Mouse (Mus musculus) mature B cell (primary cell): ENCODE data around the gene Pmis2.

Experiments used
- in situ Hi-C: fragments of 300-500 bp; cut with MboI; formaldehyde crosslinking; loops from 2 replicates; pipeline ENCODE4 v1.14.3; 2019

The Pmis2 gene

GRCm38 (mm10) chr7:30671480-30671879 lies at the start of gene Pmis2:
TSS of gene Pmis2 (minus strand) at chr7:30671605.
- in situ Hi-C loops: no loop called here

GRCm38 (mm10) chr7:30719669-30720068 lies 48.3 kb upstream of the Pmis2 start:
- in situ Hi-C loops: no loop called here

- in situ Hi-C loops: no loop called here
Measured at GRCm38 (mm10) chr7:30717716-30718046, 46.3 kb upstream of the Pmis2 start.

GRCm38 (mm10) chr7:30717006-30717715 lies 45.8 kb upstream of the Pmis2 start:
- in situ Hi-C loops: no loop called here

- in situ Hi-C loops: no loop called here
Measured at GRCm38 (mm10) chr7:30711942-30712341, 40.5 kb upstream of the Pmis2 start, which contains the start of gene Atp4a. TSS of gene Atp4a (plus strand) at chr7:30712209.

- in situ Hi-C loops: no loop called here
Measured at GRCm38 (mm10) chr7:30707441-30707840, 36.0 kb upstream of the Pmis2 start.

GRCm38 (mm10) chr7:30706214-30706882 lies 34.9 kb upstream of the Pmis2 start:
- in situ Hi-C loops: no loop called here

GRCm38 (mm10) chr7:30698589-30698988 lies 27.2 kb upstream of the Pmis2 start, which contains the start of gene 2200002J24Rik:
TSS of gene 2200002J24Rik (plus strand) at chr7:30698926.
- in situ Hi-C loops: no loop called here

GRCm38 (mm10) chr7:30698101-30698500 lies 26.7 kb upstream of the Pmis2 start:
- in situ Hi-C loops: no loop called here

GRCm38 (mm10) chr7:30688325-30688724 lies 16.9 kb upstream of the Pmis2 start:
- in situ Hi-C loops: no loop called here

- in situ Hi-C loops: no loop called here
Measured at GRCm38 (mm10) chr7:30683425-30683824, 12.0 kb upstream of the Pmis2 start.

- in situ Hi-C loops: no loop called here
Measured at GRCm38 (mm10) chr7:30681897-30682296, 10.5 kb upstream of the Pmis2 start.

- in situ Hi-C loops: no loop called here
Measured at GRCm38 (mm10) chr7:30678263-30678975, 7.0 kb upstream of the Pmis2 start.

- in situ Hi-C loops: no loop called here
Measured at GRCm38 (mm10) chr7:30669229-30669628, 2.2 kb downstream of the Pmis2 start.

GRCm38 (mm10) chr7:30665321-30665720 lies 6.1 kb downstream of the Pmis2 start:
- in situ Hi-C loops: no loop called here

- in situ Hi-C loops: no loop called here
Measured at GRCm38 (mm10) chr7:30664529-30665200, 6.7 kb downstream of the Pmis2 start, which contains the start of gene Haus5. TSS of gene Haus5 (minus strand) at chr7:30664994.

GRCm38 (mm10) chr7:30649591-30650540 lies 21.5 kb downstream of the Pmis2 start, which contains the start of gene Rbm42:
TSS of gene Rbm42 (minus strand) at chr7:30650317.
- in situ Hi-C loops: no loop called here

- in situ Hi-C loops: no loop called here
Measured at GRCm38 (mm10) chr7:30639083-30639482, 32.3 kb downstream of the Pmis2 start.

GRCm38 (mm10) chr7:30636395-30636794 lies 35.0 kb downstream of the Pmis2 start:
- in situ Hi-C loops: no loop called here

- in situ Hi-C loops: no loop called here
Measured at GRCm38 (mm10) chr7:30635752-30636151, 35.7 kb downstream of the Pmis2 start, which contains the start of gene Etv2. TSS of gene Etv2 (minus strand) at chr7:30635852.

- in situ Hi-C loops: no loop called here
Measured at GRCm38 (mm10) chr7:30634621-30635020, 36.8 kb downstream of the Pmis2 start.
